Mouse (Mus musculus): Measurements from ENCODE around the gene Islr.
"Not testable (repeated sequence)": the region's sequence is repeated elsewhere in the genome, so short reads cannot be mapped to it uniquely, and the experiment has no call there.

DNA sequence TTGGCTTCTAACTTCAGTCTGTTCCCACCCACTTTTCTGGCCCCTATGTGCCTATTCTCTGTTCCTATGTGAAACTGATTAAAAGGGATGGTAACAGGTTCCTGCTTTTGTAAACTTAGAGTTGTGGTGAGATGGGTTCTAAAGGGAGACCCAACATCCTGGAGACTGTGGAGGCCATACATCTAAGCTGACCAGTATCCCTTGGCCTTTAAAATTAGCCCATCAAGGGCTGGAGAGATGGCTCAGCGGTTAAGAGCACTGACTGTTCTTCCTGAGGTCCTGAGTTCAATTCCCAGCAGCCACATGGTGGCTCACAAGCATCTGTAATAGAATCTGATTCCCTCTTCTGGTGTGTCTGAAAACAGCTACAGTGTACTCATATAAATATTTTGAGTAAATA is 46.6 kb upstream of the Islr start:
- not testable (repeated sequence) for TF ChIP-seq CTCF (IDR thresholded peaks at IDR 0.05; ENCODE audit: extremely low read depth, insufficient read depth, insufficient read length, insufficient replicate concordance); POLR2A (IDR thresholded peaks at IDR 0.05; ENCODE audit: low read depth, low read length)
